Mouse (Mus musculus) layer of hippocampus, postnatal 36 days (tissue): ENCODE data around the gene Cald1. TPM values are rescaled to one million over a fixed set of nuclear protein-coding genes. Genes with fewer than 3 reads are reported as not detected.

Experiments used
- DNase-seq, 2 experiments: peaks; one replicate each; pipeline ENCODE4 v3.0.0; 2022
- total RNA-seq, 2 experiments: library from RNA; stranded (reverse); gene quantifications; 2 replicates each; pipeline ENCODE4 v1.2.3; 2021

Cald1 gene
- total RNA-seq, 2 experiments from 2014 or later = 34.0 to 40.7 TPM

DNA sequence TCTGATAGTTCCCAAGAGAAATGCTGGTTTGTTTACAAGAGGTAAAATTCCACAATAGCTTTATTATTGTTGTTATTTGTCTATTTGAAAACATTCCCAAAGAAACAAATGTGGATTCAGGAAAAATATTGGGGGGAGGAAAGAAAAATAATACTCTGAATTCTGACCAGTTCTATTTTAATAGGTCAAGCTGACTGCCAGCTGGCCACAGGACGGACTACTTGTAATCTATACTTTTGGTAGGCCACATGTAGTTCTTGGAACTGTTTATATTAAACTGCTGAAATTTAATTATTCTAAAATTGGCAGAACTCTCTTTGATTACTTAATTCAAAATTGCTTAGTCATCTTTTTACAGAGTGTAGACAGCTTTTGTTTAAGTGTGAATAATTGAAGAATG is 73.1 kb downstream of the Cald1 start:
- DNase-seq = no peak

DNA sequence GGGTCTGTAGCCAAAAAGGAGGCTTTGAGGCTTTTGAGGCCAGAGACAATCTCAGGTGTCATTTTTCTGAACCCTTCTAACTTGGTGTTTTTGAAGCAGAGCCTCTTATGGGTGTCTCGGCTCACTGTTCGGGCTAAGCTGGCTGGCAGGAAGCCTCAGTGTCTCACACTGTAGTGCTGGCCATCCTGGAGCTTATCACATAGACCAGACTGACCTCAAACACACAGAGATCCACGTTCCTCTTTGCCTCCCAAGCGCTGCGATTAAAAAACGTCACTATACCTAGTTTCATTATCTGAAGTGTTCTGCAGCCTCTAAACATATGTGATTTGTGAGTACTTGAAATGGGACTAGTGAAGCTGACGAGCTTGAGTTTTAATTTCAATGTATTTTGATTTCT is 76.1 kb downstream of the Cald1 start:
- no peak for DNase-seq

DNA sequence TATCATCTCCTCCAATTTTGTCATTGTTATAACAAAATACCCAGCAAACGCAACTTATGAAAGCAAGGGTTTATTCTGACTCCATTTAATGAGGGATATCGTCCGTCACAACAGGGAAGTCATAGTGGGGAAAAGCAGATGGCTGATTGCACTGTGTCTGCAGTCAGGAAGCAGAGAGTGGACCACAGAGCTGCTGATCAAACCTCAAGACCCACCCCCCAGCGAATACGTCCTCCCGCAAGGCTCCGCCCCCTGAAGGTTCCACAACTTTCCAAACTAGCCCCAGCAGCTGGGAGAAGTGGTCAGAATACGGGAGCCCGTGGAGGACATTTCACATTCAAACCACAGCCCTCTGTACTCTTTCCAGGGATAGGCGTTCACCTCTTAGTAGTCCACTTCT is 76.6 kb downstream of the Cald1 start:
- DNase-seq = no peak

DNA sequence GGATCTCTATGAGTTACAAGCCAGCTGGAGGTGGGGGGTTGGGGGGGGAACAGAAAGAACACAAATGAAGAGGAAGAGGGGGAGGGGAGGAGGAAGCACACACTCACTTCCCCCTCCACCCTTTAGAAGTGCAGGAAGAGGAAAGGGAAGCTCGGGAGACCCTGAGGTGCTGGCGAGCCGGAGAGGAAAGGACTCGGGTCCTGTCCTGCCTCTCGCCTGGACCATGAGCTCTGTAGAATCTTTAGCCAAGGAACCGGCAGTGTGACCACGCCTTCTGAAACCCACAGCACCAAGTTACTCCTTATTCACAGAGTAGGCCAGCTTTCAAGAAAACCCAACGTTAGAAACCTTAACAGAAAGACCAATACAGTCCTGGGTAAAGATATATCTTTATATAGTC is 83.8 kb downstream of the Cald1 start:
- DNase-seq = no peak

DNA sequence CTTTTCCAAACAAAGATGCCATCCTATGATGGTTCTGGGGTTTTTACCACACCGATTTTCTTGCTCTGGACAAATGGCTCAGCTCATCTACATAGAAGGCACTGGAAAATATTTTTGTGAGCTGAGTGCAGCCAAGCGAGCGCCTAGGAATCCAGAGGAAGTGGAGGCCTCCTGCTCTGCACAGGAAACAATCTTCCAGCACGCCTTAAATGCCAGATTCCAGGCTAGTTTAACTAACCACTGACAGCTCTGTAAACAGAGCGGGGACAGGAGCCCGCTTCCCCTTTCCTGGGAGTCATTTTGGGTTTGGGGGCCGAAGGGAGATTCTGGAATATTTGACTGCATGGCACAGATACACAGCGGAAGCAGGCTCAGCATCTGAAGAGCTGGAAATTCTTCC is 86.6 kb downstream of the Cald1 start:
- no peak for DNase-seq

DNA sequence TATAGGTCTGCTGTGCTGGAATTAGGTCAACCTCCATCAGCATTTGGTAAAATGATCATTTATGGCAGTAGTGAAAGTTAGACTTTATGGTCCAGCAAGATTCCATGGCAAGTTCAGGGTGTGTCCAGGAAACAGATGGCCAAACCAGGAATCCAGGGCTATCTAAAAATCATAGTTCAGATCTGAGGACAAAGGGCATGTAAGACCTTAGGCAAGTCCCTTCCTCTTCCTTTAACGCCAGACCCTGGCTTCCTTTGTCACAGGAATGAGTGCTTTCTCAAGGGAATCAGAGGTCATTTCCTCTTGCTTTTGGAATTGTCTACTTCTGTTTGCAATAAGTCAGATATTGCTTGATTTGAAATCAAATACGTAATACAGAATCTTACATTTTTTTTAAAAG is 90.7 kb downstream of the Cald1 start:
- DNase-seq = no peak

DNA sequence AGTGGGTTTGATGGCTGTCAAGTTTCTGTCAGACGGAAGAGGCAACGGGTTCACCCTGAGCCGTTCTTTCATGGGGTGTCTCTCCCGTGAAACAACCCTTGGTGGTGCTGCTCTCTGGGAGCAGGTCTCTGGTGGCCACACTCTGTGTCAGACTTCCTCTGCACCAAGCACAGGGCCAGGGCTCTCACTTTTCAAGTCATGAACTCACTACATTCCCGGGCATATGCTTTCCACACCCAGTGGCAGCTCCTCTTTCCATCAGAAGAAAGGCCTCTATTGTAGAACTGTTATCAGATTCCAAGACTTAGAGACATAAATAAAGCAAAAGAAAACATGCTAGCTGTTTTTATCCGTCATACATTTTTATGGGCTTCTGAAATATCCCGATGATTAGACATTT is 93.1 kb downstream of the Cald1 start:
- DNase-seq = no peak

DNA sequence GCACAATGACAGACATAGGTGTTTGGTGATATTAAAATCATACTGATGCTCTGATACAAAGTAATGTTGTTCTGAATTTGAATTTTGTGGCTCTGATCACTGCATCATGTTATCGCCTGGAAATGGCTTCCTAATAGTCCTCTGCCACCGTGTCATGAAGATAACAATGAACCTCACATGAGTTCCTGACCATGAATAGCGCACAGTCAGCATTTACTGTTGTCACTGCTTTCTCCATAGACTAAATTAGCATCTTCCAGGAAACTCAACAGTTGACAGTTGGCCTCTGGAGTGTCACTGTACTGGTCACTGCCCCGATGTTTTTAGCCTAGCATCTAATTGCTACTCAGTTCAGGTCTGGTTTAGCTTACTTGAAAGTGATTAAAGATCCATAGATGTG is 95.8 kb downstream of the Cald1 start:
- no peak for DNase-seq

DNA sequence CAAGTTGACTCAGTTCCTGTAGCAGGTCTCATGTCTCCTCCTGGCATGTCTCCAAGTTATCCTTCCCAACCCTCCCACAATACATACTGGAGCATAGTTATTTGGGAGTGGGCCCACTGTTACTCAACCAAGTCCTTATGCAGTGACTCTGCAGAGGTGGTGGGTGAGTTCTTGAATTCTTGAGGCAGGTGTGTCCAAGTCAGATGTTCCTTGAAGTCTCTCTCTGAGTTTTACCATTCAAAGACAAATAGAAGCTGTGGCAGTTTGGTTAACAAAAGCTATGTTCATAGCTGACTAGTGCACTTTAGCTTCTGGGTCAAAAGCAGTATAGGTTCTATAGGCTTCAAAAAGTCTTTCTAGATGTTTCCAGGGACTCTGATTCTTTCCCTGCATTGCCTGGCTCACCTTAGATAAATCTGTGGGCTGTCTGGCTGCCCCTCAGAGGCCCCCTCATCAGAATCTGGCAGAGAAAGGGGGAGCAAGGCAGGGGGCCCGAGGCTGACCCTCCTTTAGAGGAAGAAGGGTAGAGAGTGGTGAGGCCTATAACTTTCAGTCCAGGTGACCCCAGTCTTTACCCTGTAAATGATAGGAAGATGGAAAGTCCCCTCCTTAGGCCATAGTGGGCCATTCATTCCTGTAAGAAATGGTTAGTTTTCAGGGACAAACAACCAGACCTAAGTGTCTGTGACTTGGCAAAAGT is 105.3 kb downstream of the Cald1 start:
- no peak for DNase-seq

DNA sequence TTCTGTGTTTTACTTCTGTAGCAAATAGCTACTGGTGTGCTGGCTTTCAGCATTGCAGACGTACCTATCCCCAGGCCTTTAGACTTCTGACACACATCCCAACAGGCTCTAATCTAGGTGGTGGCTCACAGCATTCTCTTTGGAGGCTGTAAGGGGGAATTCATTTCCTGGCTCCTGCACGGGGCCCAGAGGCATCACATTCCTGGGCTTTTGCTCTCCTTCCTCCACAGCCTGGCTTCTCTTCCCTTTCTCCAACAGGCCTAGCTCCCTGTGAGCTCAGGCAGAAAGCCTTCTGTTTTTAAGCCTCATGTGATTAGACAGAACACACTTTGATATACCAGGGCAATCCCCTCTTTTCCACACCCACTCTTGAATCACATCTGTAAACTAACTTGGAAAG is 109.2 kb downstream of the Cald1 start:
- no peak for DNase-seq

DNA sequence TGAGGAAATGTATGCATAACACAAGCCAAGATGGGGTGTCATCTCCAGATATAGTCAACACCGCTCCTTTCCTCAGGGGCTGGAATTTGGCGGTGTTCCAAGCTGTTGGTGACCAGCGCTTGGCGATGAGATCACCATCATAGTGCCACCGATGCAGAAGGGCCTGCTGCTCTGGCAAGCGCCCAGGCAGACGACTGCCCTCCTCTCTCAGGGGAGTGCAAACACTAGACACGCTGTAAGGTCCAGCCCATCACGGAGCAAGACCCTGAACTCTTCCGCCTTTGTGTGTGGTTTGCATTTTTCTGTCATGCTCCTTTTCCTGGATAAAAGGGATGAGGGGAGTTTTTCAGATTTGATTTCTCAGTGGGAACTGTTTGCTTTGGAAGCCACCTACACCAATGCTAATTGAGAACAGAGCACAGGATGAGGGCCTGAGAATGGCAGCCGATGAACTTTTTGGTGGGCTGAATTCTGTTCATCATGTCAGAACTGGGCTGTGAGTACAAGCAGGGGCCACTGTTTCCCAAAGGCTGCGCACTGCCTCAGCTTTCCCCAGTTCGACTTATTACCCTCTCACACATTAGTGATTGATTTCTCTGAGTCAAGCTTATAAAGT is 110.5 kb downstream of the Cald1 start:
- peak; percentile 27 to 31 for DNase-seq

DNA sequence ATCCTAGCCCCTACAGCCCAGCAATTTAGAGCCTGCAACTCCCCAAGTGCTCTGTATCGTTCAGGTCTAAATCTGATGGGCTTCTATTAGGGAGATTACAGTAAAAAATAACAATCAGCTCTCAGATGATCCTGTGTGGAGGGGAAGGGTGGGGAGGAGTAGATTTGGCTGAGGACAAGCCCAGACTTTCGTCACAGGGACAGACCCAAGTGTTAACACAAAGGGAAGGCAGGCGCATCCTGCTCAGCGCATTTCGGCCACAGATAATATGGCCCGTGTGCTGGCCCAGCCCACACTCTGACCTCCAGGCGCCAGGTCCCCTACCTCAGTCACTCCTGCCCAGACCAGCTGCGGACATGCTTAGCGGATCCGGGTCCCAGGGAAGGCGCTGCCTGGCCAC is 111.0 kb downstream of the Cald1 start:
- DNase-seq = peak; percentile 51 to 57

DNA sequence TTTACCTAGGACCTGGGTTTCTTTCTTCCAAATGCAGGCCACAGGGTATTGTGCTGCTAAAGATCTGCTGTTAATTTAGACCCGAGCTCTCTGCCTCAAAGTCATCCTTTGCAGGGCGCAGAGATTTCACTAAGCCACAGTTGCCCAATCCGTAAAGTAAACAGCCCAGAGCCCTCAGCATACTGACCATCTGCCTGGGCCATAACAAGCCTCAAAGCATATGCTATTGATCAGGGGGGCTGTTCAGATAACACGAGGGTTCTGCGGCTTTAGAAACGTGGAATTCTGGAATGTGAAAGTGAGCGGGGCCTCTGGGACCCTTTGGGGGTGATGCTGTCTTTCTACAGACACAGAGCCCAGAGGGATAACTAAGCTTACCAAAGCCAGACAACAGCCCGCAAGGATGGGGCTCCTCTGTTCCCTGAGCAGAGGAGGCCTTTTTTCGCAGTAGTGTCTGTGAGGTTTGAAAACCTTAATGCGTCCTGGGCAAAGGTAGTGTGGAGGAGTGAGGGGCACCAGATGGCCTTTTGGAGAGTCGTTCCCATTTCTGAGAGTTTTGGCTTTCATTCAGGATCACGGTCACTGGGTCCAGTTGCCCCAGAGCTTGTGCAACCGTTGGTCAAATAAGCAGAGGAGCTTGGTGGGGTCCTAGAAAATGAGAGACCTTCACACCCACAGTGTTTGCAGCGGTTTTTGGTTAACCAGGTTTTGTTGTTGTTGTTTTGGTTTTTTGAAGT is 111.8 kb downstream of the Cald1 start:
- no peak for DNase-seq

DNA sequence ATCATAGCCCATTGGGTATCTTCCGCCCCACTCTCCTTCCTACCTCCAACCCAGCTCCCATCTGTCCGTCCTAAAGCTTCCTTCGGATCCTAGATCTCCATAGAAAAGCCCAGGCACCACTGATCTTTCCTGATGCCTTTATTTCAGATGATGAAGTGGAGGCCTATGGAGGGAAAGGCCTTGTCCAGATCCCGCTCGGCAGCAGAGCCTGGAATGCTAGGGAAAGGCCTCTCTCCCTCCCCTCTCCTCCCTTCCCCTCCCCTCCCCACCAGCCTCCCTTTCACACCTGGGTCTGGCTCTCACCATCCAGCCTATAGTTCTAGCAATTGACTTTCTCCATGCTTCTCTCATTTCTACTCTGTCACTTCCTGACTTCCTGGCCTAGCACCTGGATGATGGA is 112.5 kb downstream of the Cald1 start:
- DNase-seq = no peak

DNA sequence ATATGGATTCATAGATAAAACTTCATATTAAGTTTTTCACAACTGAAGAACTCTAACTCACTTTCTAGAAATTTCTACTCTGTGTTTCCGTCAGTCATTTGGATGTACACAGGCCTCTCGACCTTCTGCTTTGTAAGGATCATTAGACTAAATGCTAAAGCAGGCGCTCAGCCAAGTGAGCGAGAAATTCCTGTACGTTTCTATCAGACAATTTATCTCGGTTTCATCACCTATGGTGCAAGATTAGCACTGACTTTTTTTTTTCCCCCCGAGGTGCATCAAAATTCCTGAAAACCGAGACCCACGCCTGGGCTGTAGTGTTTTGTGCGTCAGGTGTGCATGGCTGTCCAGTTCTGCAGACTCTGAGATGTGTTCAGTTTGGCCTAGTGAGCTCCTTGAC is 113.3 kb downstream of the Cald1 start:
- DNase-seq = no peak

DNA sequence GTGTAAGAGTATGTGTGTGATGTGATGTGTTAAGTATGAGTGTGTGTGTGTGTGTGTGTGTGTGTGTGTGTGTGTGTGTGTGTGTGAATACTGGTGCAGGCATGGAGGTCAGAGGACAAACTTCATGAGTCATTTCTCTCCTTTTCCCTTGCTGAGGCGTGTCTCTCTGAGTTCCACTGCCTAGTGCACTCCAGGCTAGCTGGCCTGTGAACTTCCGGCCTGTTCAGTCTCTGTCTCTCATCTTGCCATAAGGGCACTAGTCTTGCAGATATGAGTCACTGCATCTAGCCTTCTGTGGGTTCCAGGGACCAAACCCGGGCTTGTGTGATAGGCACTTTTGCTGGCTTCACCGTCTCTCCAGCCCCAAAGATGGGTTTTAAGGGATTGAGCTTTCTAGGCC is 114.9 kb downstream of the Cald1 start:
- DNase-seq = no peak

DNA sequence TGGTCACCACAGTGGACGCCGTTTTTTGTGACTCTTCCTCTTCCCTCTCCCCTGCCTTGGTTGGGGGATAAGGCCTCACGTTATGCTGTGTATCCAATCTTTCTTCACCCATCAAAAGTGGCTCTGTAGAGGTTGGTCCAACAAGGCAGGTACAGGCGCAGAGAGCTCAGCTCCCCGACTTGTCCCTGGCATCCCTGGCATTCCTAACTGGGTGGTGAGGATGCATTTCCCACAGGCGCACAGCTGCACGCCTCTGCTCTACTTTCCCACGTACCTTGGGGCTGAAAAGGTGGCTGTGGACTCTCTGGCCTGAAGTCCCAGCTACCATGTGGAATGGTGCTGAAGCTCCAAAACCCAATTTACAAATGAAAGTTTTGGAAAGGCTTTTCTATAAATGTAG is 115.5 kb downstream of the Cald1 start:
- no peak for DNase-seq

DNA sequence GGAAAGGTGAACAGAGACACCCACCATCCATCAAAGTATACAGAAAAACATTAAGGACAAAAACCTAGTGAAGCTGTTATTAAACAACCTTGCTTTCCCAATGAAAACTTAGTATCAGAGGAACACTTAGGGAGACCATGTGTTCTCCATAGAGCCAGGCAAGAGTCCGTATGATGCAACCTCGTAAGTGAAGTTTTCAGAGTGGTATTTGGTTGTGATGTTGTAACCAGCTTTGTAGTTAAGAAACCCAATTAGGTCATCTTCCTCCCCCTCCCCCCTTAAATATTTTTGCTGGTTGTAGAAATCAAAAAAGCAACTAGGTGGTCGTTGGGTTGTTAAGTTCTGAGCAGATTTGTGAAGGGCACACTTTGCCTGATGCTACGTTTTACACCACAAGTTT is 116.3 kb downstream of the Cald1 start:
- DNase-seq = no peak

DNA sequence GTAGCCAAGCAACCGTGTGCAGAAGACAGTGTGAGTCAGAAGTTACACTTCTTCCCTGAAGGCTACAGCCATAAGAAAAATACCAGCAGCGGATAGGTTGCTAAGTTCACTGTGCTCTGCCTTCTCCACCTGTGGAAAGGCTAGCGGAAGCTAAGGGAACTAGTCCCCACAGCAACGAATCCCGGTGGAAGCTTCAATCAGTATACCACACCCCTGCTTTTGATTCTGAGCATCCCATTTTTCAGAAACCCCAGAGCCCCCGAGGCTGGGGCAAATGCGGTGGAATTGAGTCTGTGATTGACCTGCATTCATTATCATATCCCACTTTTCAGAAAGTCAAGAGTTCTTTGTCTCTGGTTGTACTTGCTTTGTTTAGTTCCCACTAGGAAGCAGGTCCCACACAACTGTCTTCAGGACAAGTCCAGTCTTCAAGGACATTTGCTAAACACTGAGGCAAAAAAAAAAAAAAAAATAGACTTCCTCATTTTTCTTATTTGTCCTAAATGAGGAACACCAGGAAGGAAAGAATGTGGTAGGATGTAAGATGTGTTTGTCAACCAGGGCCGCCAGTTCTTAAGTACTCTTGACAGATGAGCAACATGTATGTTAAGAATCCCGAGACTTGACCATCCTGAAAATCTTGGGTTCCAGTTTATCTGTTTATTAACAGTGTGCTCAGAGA is 118.0 kb downstream of the Cald1 start:
- no peak for DNase-seq

DNA sequence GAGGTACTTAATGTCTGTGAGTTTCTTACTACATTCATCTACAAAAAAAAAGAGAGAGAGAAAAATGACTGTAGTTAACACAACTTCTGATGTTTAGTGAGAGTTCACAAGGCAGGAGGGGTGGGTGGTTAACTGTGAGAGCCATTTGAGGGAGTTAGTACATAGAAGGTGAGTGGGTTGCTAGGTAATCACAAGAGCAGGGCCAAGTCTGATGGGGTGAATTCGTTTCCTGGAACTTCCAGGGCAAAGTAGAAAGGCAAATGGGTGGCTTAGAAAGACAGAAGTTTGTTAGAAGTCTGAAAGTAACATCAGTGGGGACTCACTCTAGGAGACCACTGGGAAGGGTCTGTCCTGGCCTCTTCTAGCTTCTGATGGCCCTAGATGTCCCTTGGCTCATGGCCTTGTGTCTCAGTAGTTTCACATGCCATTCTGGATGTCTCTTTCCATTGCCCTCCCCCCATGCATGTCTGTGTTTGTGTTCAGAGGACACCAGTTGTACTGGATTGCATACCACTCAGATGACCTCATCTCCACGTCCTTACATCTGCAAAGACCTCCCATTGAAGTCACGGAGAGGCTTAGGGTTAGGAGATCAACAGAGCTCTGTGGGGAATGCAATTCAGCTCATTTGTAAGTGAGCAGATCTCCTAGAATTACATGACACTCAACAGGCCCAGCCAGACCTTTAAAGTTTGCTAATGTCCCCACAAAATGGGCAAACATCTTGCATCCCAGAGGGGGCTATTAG is 118.8 kb downstream of the Cald1 start:
- DNase-seq = no peak

DNA sequence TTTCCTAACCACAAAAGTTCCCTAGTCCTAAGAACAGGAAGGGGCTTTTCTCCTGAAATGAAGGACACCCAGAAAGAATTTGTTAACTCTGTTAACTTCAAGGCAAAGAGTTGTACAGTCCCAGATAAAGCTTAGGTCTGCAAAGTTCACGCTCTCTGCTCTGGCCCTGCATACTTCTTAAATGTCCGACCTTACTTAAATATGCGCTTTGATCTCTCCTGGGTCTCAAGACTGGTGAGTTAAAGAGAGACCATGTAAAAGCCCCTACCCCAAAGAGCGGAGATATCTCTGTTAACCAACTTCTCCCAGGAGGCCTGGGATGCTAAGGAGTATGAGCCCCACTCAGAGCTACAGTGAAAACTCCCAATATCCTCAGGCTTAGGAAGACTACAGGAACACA is 119.4 kb downstream of the Cald1 start:
- DNase-seq = no peak

DNA sequence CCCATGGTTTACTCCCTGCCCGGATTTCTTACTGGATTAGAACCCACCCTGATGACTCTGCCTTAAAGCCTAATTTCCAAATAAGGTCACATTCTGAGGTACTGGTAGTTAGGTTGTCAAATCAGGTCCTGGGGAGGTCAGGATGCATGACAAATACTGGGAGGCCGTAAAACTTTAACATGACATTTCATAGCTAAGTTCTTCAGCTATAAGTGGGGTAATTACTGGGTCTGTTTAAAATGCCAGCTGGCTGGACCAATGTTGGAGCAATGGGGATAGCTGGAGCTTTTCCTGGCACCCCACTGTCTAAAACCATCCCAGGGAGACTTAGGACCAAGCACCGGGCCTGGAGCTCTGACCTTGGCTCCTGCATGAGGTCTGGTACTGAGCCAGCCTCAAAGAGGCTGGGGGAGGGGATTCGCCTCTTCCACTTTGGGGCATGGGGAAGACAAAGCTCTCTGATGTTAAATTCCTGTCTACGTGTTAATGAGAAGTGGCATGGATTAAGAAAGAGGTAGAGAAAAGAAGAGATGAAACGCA is 120.9 kb downstream of the Cald1 start:
- no peak for DNase-seq
